In genomic region chr6:30884856-30885255, GRCm38 (mm10) we compare ENCODE assay signal across 40 mouse cellular contexts. TPM values are rescaled to one million over a fixed set of nuclear protein-coding genes. Genes with fewer than 3 reads are reported as not detected.
"Had no signal": no experiment of that assay in that cellular context is flagged by ENCODE, and none has a peak within 500 bp of the region (broad histone marks: within the 10 kb centered on the region; RNA-seq: fewer than 3 reads in every experiment).

No protein-coding gene starts in this region.

- H3K27ac ChIP-seq: limb, embryonic 10.5 days; limb, embryonic 12.5 days; limb, embryonic 13.5 days; limb, embryonic 15.5 days; liver, embryonic 12.5 days; liver, embryonic 13.5 days; liver, embryonic 14.5 days; liver, embryonic 15.5 days; lung, embryonic 15.5 days; macrophage; midbrain, embryonic 10.5 days; midbrain, embryonic 12.5 days; midbrain, embryonic 13.5 days; midbrain, embryonic 15.5 days; neural tube, embryonic 12.5 days had no signal

- H3K9me3 ChIP-seq: limb, embryonic 10.5 days; limb, embryonic 12.5 days; limb, embryonic 13.5 days; limb, embryonic 15.5 days; liver, embryonic 12.5 days; liver, embryonic 13.5 days; liver, embryonic 15.5 days; lung, embryonic 15.5 days; megakaryocyte, embryonic 14.5 days; midbrain, embryonic 10.5 days; midbrain, embryonic 12.5 days; midbrain, embryonic 13.5 days; midbrain, embryonic 15.5 days; neural tube, embryonic 12.5 days had no signal

- ATAC-seq: liver, embryonic 12.5 days; liver, postnatal 0 days; lung, postnatal 0 days; midbrain, embryonic 13.5 days; midbrain, embryonic 15.5 days; midbrain, embryonic 16.5 days had no signal

- DNase-seq: left cerebral cortex, postnatal 4 days; liver; liver, embryonic 13.5 days; liver, postnatal 0 days; lung, adult 18-20 months; lung, adult 2 months; lung, embryonic 14.5 days; lung, postnatal 10 days; lung, postnatal 14 days; lung, postnatal 36 days; lung, postnatal 4 days; midbrain, embryonic 14.5 days had no signal

- H3K4me1 ChIP-seq: limb, embryonic 10.5 days; limb, embryonic 12.5 days; limb, embryonic 13.5 days; limb, embryonic 15.5 days; liver, embryonic 12.5 days; liver, embryonic 13.5 days; liver, embryonic 15.5 days; lung, embryonic 15.5 days; midbrain, embryonic 10.5 days; midbrain, embryonic 12.5 days; midbrain, embryonic 13.5 days; midbrain, embryonic 15.5 days; neural tube, embryonic 12.5 days had no signal

- H3K4me3 ChIP-seq: limb, embryonic 10.5 days; limb, embryonic 12.5 days; limb, embryonic 13.5 days; limb, embryonic 15.5 days; liver, embryonic 12.5 days; liver, embryonic 13.5 days; liver, embryonic 15.5 days; lung, embryonic 15.5 days; megakaryocyte, embryonic 14.5 days; midbrain, embryonic 10.5 days; midbrain, embryonic 12.5 days; midbrain, embryonic 13.5 days; midbrain, embryonic 15.5 days; myocyte; neural tube, embryonic 12.5 days had no signal

- H3K4me2 ChIP-seq: limb, embryonic 12.5 days; limb, embryonic 13.5 days; limb, embryonic 15.5 days; liver, embryonic 11.5 days; liver, embryonic 12.5 days; liver, embryonic 13.5 days; liver, embryonic 15.5 days; lung, embryonic 14.5 days; lung, embryonic 15.5 days; midbrain, embryonic 12.5 days; midbrain, embryonic 13.5 days; midbrain, embryonic 15.5 days; neural tube, embryonic 12.5 days had no signal

- H3K27me3 ChIP-seq: limb, embryonic 12.5 days; limb, embryonic 13.5 days; limb, embryonic 15.5 days; liver, embryonic 12.5 days; liver, embryonic 13.5 days; liver, embryonic 15.5 days; lung, embryonic 15.5 days; megakaryocyte, embryonic 14.5 days; midbrain, embryonic 12.5 days; midbrain, embryonic 13.5 days; midbrain, embryonic 15.5 days; neural tube, embryonic 12.5 days had no signal

- H3K9ac ChIP-seq: limb, embryonic 12.5 days; limb, embryonic 13.5 days; limb, embryonic 15.5 days; liver, embryonic 12.5 days; liver, embryonic 13.5 days; liver, embryonic 14.5 days; liver, embryonic 15.5 days; liver, postnatal 0 days; lung, embryonic 14.5 days; lung, embryonic 15.5 days; midbrain, embryonic 12.5 days; midbrain, embryonic 13.5 days; midbrain, embryonic 15.5 days; neural tube, embryonic 12.5 days had no signal

RNA-seq across cellular contexts. Expression of gene Tsga13, which starts 30.5 kb away (rescaled TPM):
- total RNA-seq: left cerebral cortex, adult 8-10 months; left cerebral cortex, postnatal 25 days; liver, adult 2 months; megakaryocyte progenitor cell, adult 5-6 weeks; megakaryocyte, adult 5-6 weeks; megakaryocyte-erythroid progenitor cell, adult 5-6 weeks; monocyte, adult 5-6 weeks had no signal
- polyA plus RNA-seq: limb, embryonic 10.5 days; limb, embryonic 12.5 days; liver, adult 2 months; liver, embryonic 11.5 days; liver, embryonic 12.5 days; liver, embryonic 13.5 days; liver, embryonic 15.5 days; liver, embryonic 16.5 days; liver, postnatal 0 days; lung, adult 2 months; macrophage; midbrain, embryonic 12.5 days; midbrain, embryonic 14.5 days; myocyte; neural tube, embryonic 11.5 days; neural tube, embryonic 12.5 days had no signal
